Mouse (Mus musculus) stomach, postnatal 0 days (tissue): ENCODE data around the gene Dlgap1.

ENCODE experiments used
- CTCF ChIP-seq: IDR thresholded peaks from 2 replicates; pipeline ENCODE4 v1.5.1; 2016; ENCODE audit warnings: antibody characterized with exemption, low read depth, mild to moderate bottlenecking, moderate library complexity
- EP300 ChIP-seq: optimal IDR thresholded peaks from 2 replicates; pipeline ENCODE3; 2016; ENCODE audit warnings: antibody characterized with exemption

- 0 out of 2 replicates have a peak, but pooled peaks have one; percentile 1 for TF ChIP-seq CTCF
- peak; percentile 27 for TF ChIP-seq EP300
Measured at GRCm38 (mm10) chr17:70747731-70748475, 779.0 kb downstream of the Dlgap1 start.
